Mouse (Mus musculus) cerebellum, adult 9-11 months (tissue): ENCODE data around the gene Ifitm1.

Source experiments
- DNase-seq: peaks from one replicate; pipeline ENCODE4 v3.0.0; 2022

The Ifitm1 gene

DNA sequence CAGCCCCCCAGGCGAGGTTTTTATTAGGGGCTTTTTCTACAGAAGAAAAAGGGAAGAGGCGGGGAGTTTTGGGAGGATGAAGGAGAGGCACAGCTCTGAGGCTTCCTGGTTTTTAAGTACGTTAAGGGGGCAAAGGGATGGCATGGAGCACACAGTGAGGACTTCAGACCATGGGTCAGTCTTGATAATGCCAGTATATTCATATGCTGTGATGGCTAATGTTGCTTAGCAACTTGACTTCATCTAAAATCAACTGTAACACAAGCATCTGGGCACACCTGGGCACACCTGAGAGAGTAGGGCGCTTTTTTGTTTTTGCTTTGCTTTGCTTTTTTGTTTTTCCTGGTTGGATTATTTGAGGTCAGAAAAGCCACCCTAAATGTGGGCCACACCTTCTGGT, at the start of gene Ifitm1:
Ifitm1 (plus strand) TSS at position 301 of the 400 bp plus-strand sequence.
- DNase-seq, result no peak

- DNase-seq, result no peak
Measured at GRCm38 (mm10) chr7:140919911-140920310, 47.1 kb upstream of the Ifitm1 start.

DNA sequence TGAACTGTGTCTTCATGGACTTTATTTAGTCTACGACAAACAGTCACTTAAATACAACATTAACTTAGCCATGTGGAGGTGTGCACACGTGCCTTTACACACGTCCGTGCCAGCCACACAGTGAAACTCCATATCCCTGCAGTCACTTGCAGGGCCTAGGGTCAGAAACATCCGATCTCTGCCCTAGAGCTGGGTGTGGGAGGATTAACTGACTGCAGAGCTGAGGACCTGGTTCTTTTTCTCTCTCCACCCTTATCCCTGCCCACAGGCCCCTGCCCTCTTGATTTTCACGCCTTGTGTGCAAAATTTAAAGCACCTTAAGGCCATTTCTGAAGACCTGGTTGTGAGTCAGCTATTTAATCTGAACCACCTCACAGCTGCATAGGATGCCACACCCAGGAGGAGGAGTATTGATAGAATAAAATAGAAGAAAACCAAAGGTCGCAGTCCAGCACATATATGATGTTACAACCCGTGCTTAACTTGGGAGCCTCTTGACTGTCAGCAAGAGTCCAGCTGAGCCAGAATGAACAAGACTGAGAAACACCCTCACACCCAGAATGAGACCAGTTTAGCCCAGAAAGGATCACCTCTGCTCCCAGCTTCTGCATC, 46.5 kb upstream of the Ifitm1 start, which contains the start of gene Nlrp6:
Nlrp6 (plus strand) TSS at position 485 of the 612 bp plus-strand sequence.
- no peak for DNase-seq

DNA sequence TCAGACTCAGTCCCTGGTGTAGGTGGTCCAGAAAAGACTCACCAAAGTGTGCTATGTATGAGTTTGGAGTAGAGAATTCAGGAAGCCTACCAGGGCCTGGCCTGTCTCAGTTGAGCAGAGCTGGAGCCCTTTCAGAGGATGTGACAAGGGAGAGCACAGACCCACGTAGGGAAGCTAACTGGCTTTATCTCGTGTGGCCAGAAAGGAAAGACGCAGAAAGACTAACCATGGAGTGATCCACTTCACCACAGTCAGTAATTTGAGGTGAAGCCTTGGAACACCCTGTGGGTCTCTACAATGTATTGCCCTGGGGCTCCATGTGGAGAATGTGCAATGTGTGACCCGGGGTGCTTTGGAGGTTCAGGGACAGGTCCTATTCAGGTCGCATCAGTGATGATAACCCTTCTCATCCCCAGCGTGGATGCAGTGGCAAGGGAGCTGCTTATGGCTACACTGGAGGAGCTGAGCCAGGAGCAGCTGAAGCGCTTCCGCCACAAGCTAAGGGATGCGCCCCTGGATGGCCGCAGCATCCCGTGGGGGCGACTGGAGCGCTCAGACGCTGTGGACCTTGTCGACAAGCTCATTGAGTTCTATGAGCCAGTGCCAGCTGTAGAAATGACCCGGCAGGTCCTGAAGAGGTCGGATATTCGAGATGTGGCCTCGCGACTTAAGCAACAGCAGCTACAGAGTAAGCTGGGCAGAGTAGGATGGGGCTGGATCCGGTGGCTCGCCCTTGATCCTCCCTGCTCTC, 45.6 kb upstream of the Ifitm1 start:
- DNase-seq, result no peak

GRCm38 (mm10) chr7:140922398-140923069, 44.5 kb upstream of the Ifitm1 start:
- peak; percentile 85 for DNase-seq

DNA sequence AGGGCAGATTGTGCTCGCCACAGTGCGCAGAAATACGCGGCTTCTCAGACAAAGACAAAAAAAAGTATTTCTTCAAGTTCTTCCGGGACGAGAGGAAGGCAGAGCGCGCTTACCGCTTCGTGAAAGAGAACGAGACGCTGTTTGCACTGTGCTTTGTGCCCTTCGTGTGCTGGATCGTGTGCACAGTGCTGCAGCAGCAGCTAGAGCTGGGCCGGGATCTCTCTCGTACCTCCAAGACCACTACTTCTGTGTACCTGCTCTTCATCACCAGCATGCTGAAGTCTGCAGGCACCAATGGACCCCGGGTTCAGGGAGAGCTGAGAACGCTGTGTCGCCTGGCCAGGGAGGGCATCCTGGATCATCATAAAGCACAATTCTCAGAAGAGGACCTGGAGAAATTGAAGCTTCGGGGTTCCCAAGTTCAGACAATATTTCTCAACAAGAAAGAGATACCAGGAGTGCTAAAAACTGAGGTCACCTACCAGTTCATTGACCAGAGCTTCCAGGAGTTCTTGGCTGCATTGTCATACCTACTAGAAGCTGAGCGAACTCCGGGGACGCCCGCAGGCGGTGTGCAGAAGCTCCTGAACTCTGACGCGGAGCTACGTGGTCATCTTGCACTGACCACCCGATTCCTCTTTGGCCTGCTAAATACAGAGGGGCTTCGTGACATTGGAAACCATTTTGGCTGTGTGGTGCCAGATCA, 43.8 kb upstream of the Ifitm1 start:
- DNase-seq, result no peak

GRCm38 (mm10) chr7:140927181-140927580, 39.8 kb upstream of the Ifitm1 start:
- DNase-seq, result no peak

GRCm38 (mm10) chr7:140938436-140938835, 28.6 kb upstream of the Ifitm1 start:
- DNase-seq, result no peak

DNA sequence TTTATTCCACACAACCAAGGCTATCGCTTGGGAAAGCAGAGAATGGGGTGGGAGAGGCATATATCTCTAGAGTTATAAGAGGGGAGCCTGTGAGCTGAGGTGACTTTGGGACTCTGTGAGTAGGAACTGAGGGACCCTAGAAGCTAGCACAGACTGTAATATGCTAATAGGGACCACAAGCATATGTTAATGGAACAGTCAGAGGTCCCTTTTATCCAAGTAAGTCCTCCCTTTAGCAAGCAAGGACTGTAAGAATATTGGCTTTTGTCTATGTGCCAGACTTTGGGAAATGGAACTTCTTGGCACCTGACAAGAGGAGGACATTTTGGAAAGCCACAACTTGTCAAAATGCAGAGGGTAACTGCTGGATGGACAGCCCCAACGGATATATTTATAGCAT, 28.1 kb upstream of the Ifitm1 start:
- DNase-seq, result no peak

- no peak for DNase-seq
Measured at GRCm38 (mm10) chr7:140939669-140940171, 27.3 kb upstream of the Ifitm1 start.

DNA sequence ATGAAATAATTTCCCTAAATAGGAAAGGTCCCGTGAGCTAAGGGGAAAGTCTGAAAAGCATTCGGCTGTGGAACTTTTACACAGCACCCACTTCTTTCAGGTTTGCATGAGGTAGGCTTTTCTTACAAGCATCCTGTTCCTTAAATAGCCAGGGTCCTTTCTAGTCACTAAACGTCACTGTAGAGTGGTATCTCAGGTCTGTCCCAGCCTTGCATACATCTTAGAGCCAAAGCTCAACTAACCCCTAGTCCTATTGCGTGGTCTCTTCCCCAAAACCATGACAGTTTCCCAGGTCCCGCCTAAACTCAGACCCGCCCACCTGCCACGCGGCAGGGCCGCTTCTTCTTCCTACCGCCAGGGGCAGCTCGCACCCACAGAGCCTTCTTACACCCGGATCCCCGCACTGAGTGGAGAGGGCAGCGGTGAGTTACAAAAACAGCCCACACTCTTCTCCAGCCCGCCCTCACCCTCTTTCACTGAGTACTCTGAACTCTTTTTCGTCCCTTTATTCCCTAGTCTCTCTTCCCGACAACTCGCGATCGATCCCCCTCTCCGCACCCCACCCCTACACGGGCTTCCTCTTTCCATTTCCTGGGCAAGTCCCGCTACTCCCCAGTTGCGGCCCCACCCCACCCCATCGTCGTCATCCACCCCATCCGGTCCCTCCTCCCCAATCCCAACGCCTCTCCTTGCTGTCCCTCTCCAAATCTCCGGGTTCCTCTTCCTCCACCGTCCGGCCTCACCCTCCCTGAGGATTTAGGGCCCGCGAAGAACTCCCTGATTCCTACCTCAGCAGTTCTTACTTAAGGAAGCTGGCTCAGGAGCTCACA, 25.6 kb upstream of the Ifitm1 start, which contains the start of gene Pgghg:
Pgghg (plus strand) TSS at position 170 of the 830 bp plus-strand sequence.
- DNase-seq, result peak; percentile 43

- DNase-seq, result no peak
Measured at GRCm38 (mm10) chr7:140942341-140942740, 24.7 kb upstream of the Ifitm1 start.

GRCm38 (mm10) chr7:140942811-140943210, 24.2 kb upstream of the Ifitm1 start:
- DNase-seq, result no peak

DNA sequence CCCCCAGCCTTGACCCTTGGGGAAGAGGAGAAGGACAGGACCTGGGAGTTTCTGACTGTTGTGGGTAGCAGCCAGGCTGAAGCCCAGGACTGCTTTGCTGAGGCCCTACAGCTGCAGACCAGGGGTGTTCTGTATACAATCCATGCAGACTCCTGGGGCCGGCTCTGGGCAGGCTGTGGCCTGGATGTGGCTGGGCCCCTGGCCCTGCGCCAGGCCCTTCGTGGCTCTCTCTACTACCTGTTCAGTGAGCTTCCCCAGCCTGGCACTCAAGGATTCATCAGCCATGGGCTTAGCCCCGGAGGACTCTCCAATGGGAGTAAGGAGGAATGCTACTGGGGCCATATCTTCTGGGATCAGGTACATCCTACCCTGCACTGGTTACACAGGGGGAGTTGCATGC, 23.7 kb upstream of the Ifitm1 start:
- DNase-seq, result no peak

DNA sequence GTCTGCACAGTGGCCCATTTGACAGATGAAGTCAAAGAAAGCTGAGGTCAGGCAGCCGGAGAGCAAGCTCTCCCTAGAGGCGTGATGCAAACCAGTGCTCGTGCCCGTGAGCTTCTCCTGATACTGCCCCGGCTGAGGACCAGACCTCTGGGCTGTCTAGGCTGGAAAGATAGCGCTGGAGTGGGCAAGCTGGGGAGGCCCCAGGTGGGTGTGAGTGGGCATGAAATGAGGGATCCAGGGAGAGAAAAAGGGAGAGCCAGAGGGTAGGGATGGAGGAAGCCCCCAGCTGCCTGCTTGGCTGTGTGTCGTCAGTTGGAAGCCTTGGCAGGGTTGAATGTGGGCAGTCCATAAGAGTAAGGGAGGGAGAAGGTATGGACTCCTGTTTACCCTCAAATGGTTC, 22.8 kb upstream of the Ifitm1 start:
- DNase-seq, result no peak

- DNase-seq, result no peak
Measured at GRCm38 (mm10) chr7:140945247-140945646, 21.8 kb upstream of the Ifitm1 start.

GRCm38 (mm10) chr7:140946311-140946710, 20.7 kb upstream of the Ifitm1 start:
- DNase-seq, result no peak

DNA sequence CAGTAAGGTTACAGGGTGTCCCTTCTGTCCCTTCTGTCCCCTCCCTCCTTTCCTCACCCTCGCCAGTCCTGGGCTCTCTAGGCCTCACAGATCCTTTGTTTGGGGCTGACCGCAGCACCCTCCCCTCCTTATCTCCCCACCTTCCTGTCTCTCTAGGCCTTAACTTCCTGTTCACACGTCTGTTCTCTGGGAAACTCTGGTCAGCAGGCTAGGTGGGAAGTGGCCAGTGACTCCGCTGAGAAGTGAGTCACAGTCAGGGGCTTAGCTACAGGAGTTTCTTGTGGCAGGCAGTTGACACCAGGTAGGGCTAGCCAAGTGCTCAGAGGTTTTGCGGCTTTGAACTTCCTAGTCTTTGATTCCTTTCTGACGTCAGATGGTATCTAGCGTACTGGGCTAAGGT, 20.0 kb upstream of the Ifitm1 start:
- DNase-seq, result no peak

- no peak for DNase-seq
Measured at GRCm38 (mm10) chr7:140948161-140948560, 18.9 kb upstream of the Ifitm1 start.

DNA sequence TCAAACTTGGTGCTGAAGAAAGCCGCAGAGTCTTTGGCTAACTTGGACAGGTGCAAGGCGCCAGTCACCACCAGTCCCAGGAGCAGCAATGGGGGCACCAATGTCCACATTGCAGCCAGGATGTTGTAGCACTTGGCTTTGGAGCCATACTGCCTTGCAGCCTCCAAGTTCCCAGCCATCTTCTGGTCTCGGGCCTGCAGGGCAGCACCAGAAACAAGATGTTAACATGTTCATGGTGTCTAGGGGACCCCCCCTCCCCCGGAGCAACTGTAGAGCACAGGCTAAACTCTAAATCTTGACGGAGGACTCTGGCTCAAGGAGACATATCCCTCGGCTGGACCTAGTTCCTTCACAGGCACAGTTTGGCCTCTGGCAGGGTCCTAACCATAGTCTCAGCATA, 17.8 kb upstream of the Ifitm1 start:
- DNase-seq, result no peak

DNA sequence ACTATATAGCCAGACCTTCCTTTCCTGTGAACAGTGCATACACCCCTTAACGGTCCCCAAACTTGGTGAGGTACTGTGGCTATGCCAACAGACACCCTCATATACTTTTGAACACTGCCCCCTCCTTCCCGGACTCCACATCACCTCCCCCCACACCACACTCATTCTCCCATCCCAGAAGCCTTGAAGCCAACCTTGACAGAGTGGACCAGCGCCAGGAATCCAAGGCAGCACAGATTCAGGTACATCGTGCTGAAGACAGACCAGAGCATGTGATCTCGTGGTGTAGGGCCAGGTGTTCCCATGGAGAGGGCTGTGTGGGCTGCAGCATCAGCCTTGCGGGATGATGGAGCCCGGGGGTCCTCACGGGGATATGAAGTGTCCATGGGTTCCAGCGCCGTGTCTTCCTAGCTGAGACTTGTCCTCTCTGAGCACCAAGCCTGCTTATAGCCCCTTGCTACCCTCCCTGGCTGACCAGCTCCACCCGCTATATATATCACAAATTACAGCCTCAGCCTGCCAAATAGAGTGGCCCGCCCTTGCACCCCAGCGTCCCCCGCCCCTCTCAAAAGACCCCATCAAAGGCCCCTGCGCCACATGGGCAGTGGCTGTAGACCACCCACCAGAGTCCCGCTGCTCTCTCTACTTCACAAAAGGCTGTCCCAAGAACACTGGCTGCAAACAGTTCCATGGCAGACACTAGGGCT, 17.0 kb upstream of the Ifitm1 start, which contains the start of gene Ifitm5:
Ifitm5 (minus strand) TSS at position 468 of the 707 bp plus-strand sequence.
- no peak for DNase-seq
